Comparison of ENCODE assay signal across 27 mouse cellular contexts in genomic region chr3:92033892-92034291, GRCm38 (mm10). TPM values are rescaled to one million over a fixed set of nuclear protein-coding genes. Genes with fewer than 3 reads are reported as not detected.
DNase-seq lines count a peak whose midpoint lies in the region; ATAC-seq and TF ChIP-seq lines count a peak whose summit lies in the region.
"Had no signal": no experiment of that assay in that cellular context is flagged by ENCODE, and none has a peak within 500 bp of the region (broad histone marks: within the 10 kb centered on the region; RNA-seq: fewer than 3 reads in every experiment).

No protein-coding gene starts in this region.

- 57% methylated on average over 1 of the region's 1 CpGs for WGBS in embryonic facial prominence, embryonic 13.5 days
- 77% methylated on average over 1 of the region's 1 CpGs for WGBS in embryonic facial prominence, embryonic 10.5 days
- 46% methylated on average over 1 of the region's 1 CpGs for WGBS in embryonic facial prominence, embryonic 15.5 days
- WGBS in stomach, postnatal 0 days: 16% methylated on average over 1 of the region's 1 CpGs
- 80% methylated on average over 1 of the region's 1 CpGs for WGBS in neural tube, embryonic 15.5 days
- WGBS in intestine, postnatal 0 days: 41% methylated on average over 1 of the region's 1 CpGs

- H3K4me2 ChIP-seq in embryonic facial prominence, embryonic 13.5 days: no peak overlapping the region
- no peak overlapping the region for H3K4me2 ChIP-seq in embryonic facial prominence, embryonic 15.5 days (replicated peaks)
- no peak overlapping the region for H3K4me2 ChIP-seq in stomach, postnatal 0 days (replicated peaks; ENCODE audit: low read depth)
- no peak overlapping the region for H3K4me2 ChIP-seq in neural tube, embryonic 15.5 days
- no peak overlapping the region for H3K4me2 ChIP-seq in intestine, postnatal 0 days (replicated peaks; ENCODE audit: low read depth)
- H3K4me2 ChIP-seq: embryonic facial prominence, embryonic 12.5 days; heart, embryonic 11.5 days; hindbrain, embryonic 12.5 days; hindbrain, embryonic 15.5 days had no signal

- ATAC-seq in embryonic facial prominence, embryonic 13.5 days (ENCODE audit: insufficient number of reproducible peaks, insufficient read depth, low FRiP score, low TSS enrichment, low read depth): peak; percentile 26; the same call in 1 of the 2 replicates
- ATAC-seq in embryonic facial prominence, embryonic 15.5 days (ENCODE audit: insufficient number of reproducible peaks, low FRiP score, low TSS enrichment, low read depth): no peak
- ATAC-seq in stomach, postnatal 0 days (ENCODE audit: low FRiP score, low TSS enrichment): peak; percentile 56; the same call in 1 of the 2 replicates
- ATAC-seq in neural tube, embryonic 15.5 days (ENCODE audit: low FRiP score): no peak
- no peak for ATAC-seq in intestine, postnatal 0 days
- ATAC-seq: forebrain, embryonic 14.5 days; forebrain, postnatal 0 days had no signal

- H3K9me3 ChIP-seq in embryonic facial prominence, embryonic 13.5 days: no peaks in the 10 kb centered on the region
- no peaks in the 10 kb centered on the region for H3K9me3 ChIP-seq in embryonic facial prominence, embryonic 10.5 days
- H3K9me3 ChIP-seq in embryonic facial prominence, embryonic 15.5 days (replicated peaks): no peaks in the 10 kb centered on the region
- H3K9me3 ChIP-seq in stomach, postnatal 0 days (ENCODE audit: control insufficient read depth, low read length): no peaks in the 10 kb centered on the region
- H3K9me3 ChIP-seq in neural tube, embryonic 15.5 days (replicated peaks): no peaks in the 10 kb centered on the region
- no peaks in the 10 kb centered on the region for H3K9me3 ChIP-seq in intestine, postnatal 0 days (ENCODE audit: control insufficient read depth)
- H3K9me3 ChIP-seq: embryonic facial prominence, embryonic 12.5 days; hindbrain, embryonic 12.5 days; hindbrain, embryonic 15.5 days had no signal

- no peak for TF ChIP-seq EP300 in stomach, postnatal 0 days (optimal IDR thresholded peaks at IDR 0.05)

- no peak for TF ChIP-seq CTCF in stomach, postnatal 0 days (IDR thresholded peaks at IDR 0.05; ENCODE audit: low read depth)
- no peak for TF ChIP-seq CTCF in intestine, postnatal 0 days (IDR thresholded peaks at IDR 0.05; ENCODE audit: low read depth)

- H3K4me1 ChIP-seq in embryonic facial prominence, embryonic 13.5 days: no peaks in the 10 kb centered on the region
- H3K4me1 ChIP-seq in embryonic facial prominence, embryonic 10.5 days: no peaks in the 10 kb centered on the region
- no peaks in the 10 kb centered on the region for H3K4me1 ChIP-seq in embryonic facial prominence, embryonic 15.5 days
- no peaks in the 10 kb centered on the region for H3K4me1 ChIP-seq in stomach, postnatal 0 days (replicated peaks; ENCODE audit: control insufficient read depth, insufficient read depth)
- no peaks in the 10 kb centered on the region for H3K4me1 ChIP-seq in neural tube, embryonic 15.5 days
- no peaks in the 10 kb centered on the region for H3K4me1 ChIP-seq in intestine, postnatal 0 days (replicated peaks; ENCODE audit: control insufficient read depth, insufficient read depth, low read length)
- H3K4me1 ChIP-seq: embryonic facial prominence, embryonic 12.5 days; hindbrain, embryonic 12.5 days; hindbrain, embryonic 15.5 days had no signal

- DNase-seq in embryonic facial prominence, embryonic 10.5 days (ENCODE audit: low spot score): no peak
- peak; percentile 18 for DNase-seq in urinary bladder, postnatal 14 days (ENCODE audit: low spot score)
- DNase-seq in urinary bladder, postnatal 10 days (ENCODE audit: low spot score): no peak
- no peak for DNase-seq in stomach, postnatal 0 days (ENCODE audit: low spot score)
- DNase-seq: adrenal gland, postnatal 10 days; adrenal gland, postnatal 36 days; cerebellum, adult 18-20 months; cerebellum, adult 9-10 months; cerebellum, postnatal 14 days; forebrain, postnatal 0 days; gastrocnemius, adult 2 months; gastrocnemius, postnatal 14 days; heart, adult 11 months had no signal

- no peak overlapping the region for H3K9ac ChIP-seq in embryonic facial prominence, embryonic 13.5 days
- H3K9ac ChIP-seq in embryonic facial prominence, embryonic 15.5 days: no peak overlapping the region
- no peak overlapping the region for H3K9ac ChIP-seq in stomach, postnatal 0 days (ENCODE audit: low read length)
- H3K9ac ChIP-seq in neural tube, embryonic 15.5 days (replicated peaks): no peak overlapping the region
- no peak overlapping the region for H3K9ac ChIP-seq in intestine, postnatal 0 days (ENCODE audit: low read depth, low read length)
- H3K9ac ChIP-seq: embryonic facial prominence, embryonic 12.5 days; forebrain, postnatal 0 days; hindbrain, embryonic 12.5 days; hindbrain, embryonic 15.5 days had no signal

- no peaks in the 10 kb centered on the region for H3K27me3 ChIP-seq in embryonic facial prominence, embryonic 13.5 days
- H3K27me3 ChIP-seq in embryonic facial prominence, embryonic 10.5 days (replicated peaks; ENCODE audit: low read depth, poor library complexity, severe bottlenecking): no peaks in the 10 kb centered on the region
- H3K27me3 ChIP-seq in embryonic facial prominence, embryonic 15.5 days: no peaks in the 10 kb centered on the region
- H3K27me3 ChIP-seq in stomach, postnatal 0 days (ENCODE audit: control insufficient read depth, insufficient read depth, low read length): no peaks in the 10 kb centered on the region
- no peaks in the 10 kb centered on the region for H3K27me3 ChIP-seq in neural tube, embryonic 15.5 days (replicated peaks)
- H3K27me3 ChIP-seq in intestine, postnatal 0 days (replicated peaks; ENCODE audit: control insufficient read depth, insufficient read depth, low read length): no peaks in the 10 kb centered on the region
- H3K27me3 ChIP-seq: CH12.LX; embryonic facial prominence, embryonic 12.5 days; hindbrain, embryonic 12.5 days; hindbrain, embryonic 15.5 days had no signal

- no peak overlapping the region for H3K27ac ChIP-seq in embryonic facial prominence, embryonic 13.5 days
- H3K27ac ChIP-seq in embryonic facial prominence, embryonic 10.5 days (replicated peaks): no peak overlapping the region
- H3K27ac ChIP-seq in embryonic facial prominence, embryonic 15.5 days (replicated peaks): peak overlapping the region; percentile 68; the same call in 1 of the 2 replicates
- H3K27ac ChIP-seq in stomach, postnatal 0 days (replicated peaks): peak overlapping the region; percentile 69
- no peak overlapping the region for H3K27ac ChIP-seq in neural tube, embryonic 15.5 days (replicated peaks)
- no peak overlapping the region for H3K27ac ChIP-seq in intestine, postnatal 0 days (ENCODE audit: low read depth, low read length)
- H3K27ac ChIP-seq: embryonic facial prominence, embryonic 12.5 days; gastrocnemius, adult 2 months; hindbrain, embryonic 12.5 days; hindbrain, embryonic 15.5 days had no signal

- H3K4me3 ChIP-seq in embryonic facial prominence, embryonic 13.5 days: no peak overlapping the region
- no peak overlapping the region for H3K4me3 ChIP-seq in embryonic facial prominence, embryonic 10.5 days
- no peak overlapping the region for H3K4me3 ChIP-seq in embryonic facial prominence, embryonic 15.5 days (replicated peaks)
- no peak overlapping the region for H3K4me3 ChIP-seq in stomach, postnatal 0 days (ENCODE audit: low read depth, low read length)
- no peak overlapping the region for H3K4me3 ChIP-seq in neural tube, embryonic 15.5 days (replicated peaks)
- H3K4me3 ChIP-seq in intestine, postnatal 0 days (ENCODE audit: low read depth, low read length): no peak overlapping the region
- H3K4me3 ChIP-seq: embryonic facial prominence, embryonic 12.5 days; gastrocnemius, adult 2 months; hindbrain, embryonic 12.5 days; hindbrain, embryonic 15.5 days had no signal

- no peaks in the 10 kb centered on the region for H3K36me3 ChIP-seq in embryonic facial prominence, embryonic 13.5 days
- H3K36me3 ChIP-seq in embryonic facial prominence, embryonic 10.5 days (replicated peaks): no peaks in the 10 kb centered on the region
- no peaks in the 10 kb centered on the region for H3K36me3 ChIP-seq in embryonic facial prominence, embryonic 15.5 days
- H3K36me3 ChIP-seq in stomach, postnatal 0 days (ENCODE audit: control insufficient read depth, insufficient read depth, low read length): no peaks in the 10 kb centered on the region
- H3K36me3 ChIP-seq in neural tube, embryonic 15.5 days: no peaks in the 10 kb centered on the region
- no peaks in the 10 kb centered on the region for H3K36me3 ChIP-seq in intestine, postnatal 0 days (ENCODE audit: control insufficient read depth, insufficient read depth)
- H3K36me3 ChIP-seq: embryonic facial prominence, embryonic 12.5 days; hindbrain, embryonic 12.5 days; hindbrain, embryonic 15.5 days had no signal

RNA-seq across cellular contexts. Expression of gene Pglyrp3, which starts 19.5 kb away (rescaled TPM):
- 1.1 TPM in 1 of 2 replicates, not detected in the other for polyA plus RNA-seq in embryonic facial prominence, embryonic 13.5 days (2015; fragmentation: Nextera tagmentation; extraction: Ambion mirVana)
- not detected in 2 replicates for polyA plus RNA-seq in embryonic facial prominence, embryonic 10.5 days (2016; fragmentation: Nextera tagmentation; extraction: Ambion mirVana)
- polyA plus RNA-seq in embryonic facial prominence, embryonic 15.5 days (2015; fragmentation: Nextera tagmentation; extraction: Ambion mirVana): 3.0 and 4.2 TPM in 2 replicates
- 4.3 and 4.6 TPM in 2 replicates for polyA plus RNA-seq in stomach, postnatal 0 days (2015; fragmentation: Nextera tagmentation; extraction: Ambion mirVana)
- not detected in 2 replicates for polyA plus RNA-seq in neural tube, embryonic 15.5 days (2015; fragmentation: Nextera tagmentation; extraction: Ambion mirVana)
- not detected in 2 replicates for polyA plus RNA-seq in intestine, postnatal 0 days (2015; fragmentation: Nextera tagmentation; extraction: Ambion mirVana)
- polyA plus RNA-seq: embryonic facial prominence, embryonic 12.5 days; forebrain, embryonic 11.5 days; forebrain, embryonic 14.5 days; forebrain, postnatal 0 days; frontal cortex, adult 2 months; heart, embryonic 11.5 days; heart, embryonic 14.5 days; heart, postnatal 0 days; hindbrain, embryonic 12.5 days; hindbrain, embryonic 15.5 days had no signal

RNA-seq across cellular contexts. Expression of gene Lor, which starts 49.0 kb away (rescaled TPM):
- polyA plus RNA-seq in embryonic facial prominence, embryonic 13.5 days (2015; fragmentation: Nextera tagmentation; extraction: Ambion mirVana): 0.96 and 1.9 TPM in 2 replicates
- polyA plus RNA-seq in embryonic facial prominence, embryonic 10.5 days (2016; fragmentation: Nextera tagmentation; extraction: Ambion mirVana): 0.19 and 0.26 TPM in 2 replicates
- polyA plus RNA-seq in embryonic facial prominence, embryonic 15.5 days (2015; fragmentation: Nextera tagmentation; extraction: Ambion mirVana): 189 and 226 TPM in 2 replicates
- 1,111 and 1,600 TPM in 2 replicates for polyA plus RNA-seq in stomach, postnatal 0 days (2015; fragmentation: Nextera tagmentation; extraction: Ambion mirVana)
- 8.6 and 9.6 TPM in 2 replicates for polyA plus RNA-seq in neural tube, embryonic 15.5 days (2015; fragmentation: Nextera tagmentation; extraction: Ambion mirVana)
- polyA plus RNA-seq in intestine, postnatal 0 days (2015; fragmentation: Nextera tagmentation; extraction: Ambion mirVana): 1.1 and 1.5 TPM in 2 replicates

Comparison
In these comparisons a context has a peak if more than half of its experiments do, and no peak if none do; other contexts are left out.
1. ATAC-seq: peak in embryonic facial prominence, embryonic 13.5 days (single experiment) and stomach, postnatal 0 days (single experiment); none in embryonic facial prominence, embryonic 15.5 days (single experiment), neural tube, embryonic 15.5 days (single experiment) and intestine, postnatal 0 days (single experiment).
2. H3K27ac ChIP-seq: peak in embryonic facial prominence, embryonic 15.5 days (single experiment) and stomach, postnatal 0 days (single experiment); none in embryonic facial prominence, embryonic 13.5 days (single experiment), embryonic facial prominence, embryonic 10.5 days (single experiment), neural tube, embryonic 15.5 days (single experiment) and intestine, postnatal 0 days (single experiment).
3. RNA of gene Lor, which starts 49.0 kb away (polyA plus RNA-seq): 1,111 to 1,600 TPM in stomach, postnatal 0 days and 189 to 226 TPM in embryonic facial prominence, embryonic 15.5 days; 8.6 to 9.6 TPM in neural tube, embryonic 15.5 days, 0.96 to 1.9 TPM in embryonic facial prominence, embryonic 13.5 days, 1.1 to 1.5 TPM in intestine, postnatal 0 days and 0.19 to 0.26 TPM in embryonic facial prominence, embryonic 10.5 days; every median in the first group is over 10 times any median in the second.